Mouse (Mus musculus): ENCODE data around the gene Otud3. TPM values are rescaled to one million over a fixed set of nuclear protein-coding genes. Genes with fewer than 3 reads are reported as not detected.

The Otud3 gene
- polyA plus RNA-seq (2015; fragmentation: Nextera tagmentation; extraction: Ambion mirVana) = 2.9 and 3.1 TPM in 2 replicates

DNA sequence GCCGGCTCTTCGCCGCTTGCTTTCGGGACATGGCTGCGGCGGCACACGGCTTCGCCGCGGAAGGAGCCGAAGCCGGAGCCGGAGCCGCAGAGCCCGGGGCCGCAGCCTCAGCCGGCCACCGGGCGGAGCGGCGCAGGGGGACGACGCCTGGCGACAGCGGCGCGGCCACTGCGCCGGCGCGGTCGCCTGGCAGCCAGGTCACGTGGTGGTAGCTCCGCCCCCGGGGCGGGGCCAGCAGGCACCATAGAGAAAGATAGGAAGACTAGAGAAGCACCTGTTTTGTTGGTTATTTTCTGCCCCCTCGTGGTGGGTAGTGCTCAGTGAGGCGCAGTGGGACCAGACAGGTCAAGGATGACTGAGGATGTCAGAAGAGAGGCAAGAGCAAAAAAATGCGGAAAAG lies at the start of gene Otud3:
Gene Otud3, minus strand, starts transcription at position 149 of the 400 bp plus-strand sequence.
- under 1% methylated on average over 39 of the region's 39 CpGs for WGBS
- no peak within 1 kb of the TSS for H3K27ac ChIP-seq
- ATAC-seq (ENCODE audit: low FRiP score, low read depth) = peak; percentile 90

DNA sequence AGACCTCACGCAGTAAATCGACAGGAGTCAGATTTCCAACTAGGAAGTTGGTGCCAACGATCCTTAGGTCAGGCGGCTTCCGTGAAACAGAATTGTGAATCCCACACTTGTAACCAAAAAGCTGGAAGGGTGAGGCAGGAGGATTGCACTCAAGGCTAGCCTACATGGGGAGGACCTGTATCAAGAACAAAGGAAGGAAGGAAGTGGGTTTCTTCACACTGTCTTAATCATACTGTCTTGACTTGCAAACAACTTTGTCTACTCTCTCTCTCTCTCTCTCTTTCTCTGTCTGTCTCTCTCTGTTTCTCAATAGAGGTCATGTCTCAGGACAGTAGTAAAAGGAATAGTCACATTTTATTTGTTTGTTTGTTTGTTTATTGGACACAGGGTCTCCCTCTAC lies 49.0 kb upstream of the Otud3 start:
- Histone ChIP-seq H3K9me3 (no peaks in the 10 kb centered on the region), H3K36me3 (no peaks in the 10 kb centered on the region), H3K4me3 (no peak overlapping the region), H3K9ac (no peak overlapping the region), H3K4me2 (replicated peaks) (no peak overlapping the region), H3K27ac (no peak overlapping the region), H3K4me1 (no peaks in the 10 kb centered on the region), H3K27me3 (0 out of 2 replicates have a peak, but pooled peaks cover 7% of the 10 kb centered on the region)
- ATAC-seq (ENCODE audit: low FRiP score, low read depth) = no peak
- WGBS = 73% methylated on average over 5 of the region's 5 CpGs

More for the DNA sequence above, at the start of gene Otud3:
- Histone ChIP-seq H3K9me3 (no peaks in the 10 kb centered on the region), H3K4me1 (peaks cover 12% of the 10 kb centered on the region), H3K4me2 (replicated peaks) (peak within 1 kb of the TSS; percentile 94), H3K36me3 (peaks cover 5% of the 10 kb centered on the region), H3K4me3 (peak within 1 kb of the TSS; percentile 84), H3K27me3 (no peaks in the 10 kb centered on the region), H3K9ac (peak within 1 kb of the TSS; percentile 90)

DNA sequence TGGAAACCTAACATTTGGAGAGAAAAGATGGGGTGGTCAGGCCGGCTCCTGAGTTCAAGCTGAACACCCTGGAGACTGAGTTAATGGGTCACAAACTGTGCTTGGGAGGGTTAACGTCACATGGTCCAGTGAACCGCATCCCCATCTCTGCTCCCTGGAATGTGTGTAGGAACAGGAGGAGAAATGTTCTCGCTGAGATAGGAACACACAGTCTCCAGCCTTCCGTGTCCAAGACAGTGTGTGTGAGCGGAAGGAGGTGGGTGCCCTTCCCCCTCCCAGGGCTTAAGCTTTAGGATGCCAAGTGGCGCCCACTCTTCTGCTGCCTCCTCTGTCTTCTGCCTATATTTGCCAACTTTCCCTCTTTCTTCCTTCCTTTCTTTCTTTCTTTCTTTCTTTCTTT lies 46.2 kb upstream of the Otud3 start:
- no peak for ATAC-seq (ENCODE audit: low FRiP score, low read depth)
- Histone ChIP-seq H3K4me3 (no peak overlapping the region), H3K4me2 (replicated peaks) (no peak overlapping the region), H3K4me1 (no peaks in the 10 kb centered on the region), H3K9ac (no peak overlapping the region), H3K27me3 (0 out of 2 replicates have a peak, but pooled peaks cover 7% of the 10 kb centered on the region), H3K27ac (no peak overlapping the region), H3K36me3 (no peaks in the 10 kb centered on the region), H3K9me3 (no peaks in the 10 kb centered on the region)
- 73% methylated on average over 7 of the region's 7 CpGs for WGBS

DNA sequence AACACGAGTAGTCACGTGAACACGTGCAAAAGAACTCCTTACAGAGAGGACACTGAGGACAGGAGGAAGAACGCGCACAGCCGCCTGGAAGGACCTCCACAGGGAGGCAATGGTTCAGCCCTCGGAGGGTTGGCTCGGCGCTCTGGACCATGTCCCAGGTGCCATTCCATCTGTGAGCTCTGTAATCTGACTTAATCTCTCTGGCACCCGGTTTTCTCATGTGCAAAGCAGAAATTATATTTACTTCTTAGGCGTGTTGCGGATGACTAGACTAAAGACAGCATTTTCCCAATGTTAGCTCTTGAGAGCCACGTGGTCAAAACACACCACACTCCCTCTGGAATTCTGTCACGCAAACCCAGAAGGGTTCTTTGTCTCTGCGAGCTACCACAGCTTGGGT lies 45.4 kb upstream of the Otud3 start:
- H3K27me3 ChIP-seq = 0 out of 2 replicates have a peak, but pooled peaks cover 7% of the 10 kb centered on the region
- no peak overlapping the region for H3K4me2 ChIP-seq (replicated peaks)
- H3K9me3 ChIP-seq = no peaks in the 10 kb centered on the region
- no peak overlapping the region for H3K27ac ChIP-seq
- no peaks in the 10 kb centered on the region for H3K4me1 ChIP-seq
- WGBS = 86% methylated on average over 15 of the region's 15 CpGs
- no peaks in the 10 kb centered on the region for H3K36me3 ChIP-seq
- no peak for ATAC-seq (ENCODE audit: low FRiP score, low read depth)
- H3K9ac ChIP-seq = no peak overlapping the region
- H3K4me3 ChIP-seq = no peak overlapping the region

DNA sequence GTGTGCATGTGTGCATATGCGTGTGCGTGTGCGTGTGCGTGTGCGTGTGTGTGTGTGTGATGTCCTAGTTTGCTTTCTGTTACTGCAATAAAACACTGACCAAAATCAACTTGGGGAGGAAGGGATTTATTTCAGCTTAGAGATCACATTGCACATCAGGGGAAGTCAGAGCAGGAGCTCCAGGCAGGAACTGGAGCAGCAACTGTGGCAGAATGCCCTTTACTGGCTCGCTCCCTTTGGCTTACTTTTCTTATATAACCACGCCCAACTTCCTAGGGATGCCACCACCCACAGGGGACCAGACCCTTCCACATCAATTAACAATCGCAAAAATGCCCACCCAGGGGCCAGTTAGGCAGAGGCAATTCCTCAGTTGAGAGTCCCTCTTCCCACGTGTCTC lies 44.9 kb upstream of the Otud3 start:
- Histone ChIP-seq H3K27ac (no peak overlapping the region), H3K4me2 (replicated peaks) (no peak overlapping the region), H3K9me3 (no peaks in the 10 kb centered on the region), H3K36me3 (no peaks in the 10 kb centered on the region), H3K9ac (no peak overlapping the region), H3K4me1 (no peaks in the 10 kb centered on the region), H3K4me3 (no peak overlapping the region), H3K27me3 (0 out of 2 replicates have a peak, but pooled peaks cover 7% of the 10 kb centered on the region)
- ATAC-seq (ENCODE audit: low FRiP score, low read depth) = no peak
- WGBS = 84% methylated on average over 9 of the region's 9 CpGs

DNA sequence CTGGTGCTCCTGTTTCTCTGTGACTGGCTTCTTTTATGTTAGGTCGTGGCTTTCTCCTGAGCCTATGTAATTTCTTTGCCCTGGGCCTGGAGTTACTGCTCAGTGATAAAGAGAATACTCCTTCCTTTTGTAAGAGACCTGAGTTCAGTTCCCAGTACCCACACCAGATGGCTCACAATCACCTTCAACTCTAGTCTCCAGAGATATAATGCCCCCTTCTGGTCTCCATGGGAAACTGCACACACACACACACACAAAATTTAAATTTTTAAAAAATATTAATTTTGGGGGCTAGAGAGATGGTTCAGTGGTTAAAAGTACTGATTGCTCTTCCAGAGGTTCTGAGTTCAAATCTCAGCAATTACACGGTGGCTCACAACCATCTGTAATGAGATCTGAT lies 34.5 kb upstream of the Otud3 start:
- ATAC-seq (ENCODE audit: low FRiP score, low read depth) = no peak
- H3K27me3 ChIP-seq = no peaks in the 10 kb centered on the region
- no peaks in the 10 kb centered on the region for H3K4me1 ChIP-seq
- no peak overlapping the region for H3K4me2 ChIP-seq (replicated peaks)
- H3K9ac ChIP-seq = no peak overlapping the region
- H3K27ac ChIP-seq = no peak overlapping the region
- H3K4me3 ChIP-seq = no peak overlapping the region
- WGBS = 90% methylated on average over 2 of the region's 2 CpGs
- 0 out of 2 replicates have a peak, but pooled peaks cover 3% of the 10 kb centered on the region for H3K9me3 ChIP-seq
- H3K36me3 ChIP-seq = no peaks in the 10 kb centered on the region

DNA sequence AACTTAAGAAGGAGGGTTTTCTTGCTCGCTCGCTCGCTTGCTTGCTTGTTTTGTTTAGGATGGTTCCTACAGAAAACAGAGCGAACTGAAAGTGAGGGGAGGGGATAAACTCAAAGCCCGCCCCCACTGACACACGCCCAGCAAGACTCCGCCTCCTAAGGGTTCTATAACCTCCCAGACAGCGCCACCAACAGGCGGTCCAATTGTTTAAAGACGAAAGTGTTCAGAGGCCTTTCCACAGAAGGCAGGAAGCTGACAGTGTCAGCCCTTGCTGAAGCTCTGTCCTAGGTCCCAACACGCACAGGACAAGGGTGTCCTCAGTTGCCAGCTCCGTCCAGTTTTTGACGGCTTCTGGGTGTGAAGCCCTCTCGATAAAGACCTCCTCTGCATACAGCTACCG lies 30.0 kb upstream of the Otud3 start:
- no peak for ATAC-seq (ENCODE audit: low FRiP score, low read depth)
- Histone ChIP-seq H3K27ac (no peak overlapping the region), H3K4me2 (replicated peaks) (peak overlapping the region; percentile 31), H3K9me3 (no peaks in the 10 kb centered on the region), H3K36me3 (no peaks in the 10 kb centered on the region), H3K27me3 (no peaks in the 10 kb centered on the region), H3K4me1 (peaks cover 21% of the 10 kb centered on the region), H3K4me3 (no peak overlapping the region), H3K9ac (no peak overlapping the region)
- 29% methylated on average over 15 of the region's 15 CpGs for WGBS

DNA sequence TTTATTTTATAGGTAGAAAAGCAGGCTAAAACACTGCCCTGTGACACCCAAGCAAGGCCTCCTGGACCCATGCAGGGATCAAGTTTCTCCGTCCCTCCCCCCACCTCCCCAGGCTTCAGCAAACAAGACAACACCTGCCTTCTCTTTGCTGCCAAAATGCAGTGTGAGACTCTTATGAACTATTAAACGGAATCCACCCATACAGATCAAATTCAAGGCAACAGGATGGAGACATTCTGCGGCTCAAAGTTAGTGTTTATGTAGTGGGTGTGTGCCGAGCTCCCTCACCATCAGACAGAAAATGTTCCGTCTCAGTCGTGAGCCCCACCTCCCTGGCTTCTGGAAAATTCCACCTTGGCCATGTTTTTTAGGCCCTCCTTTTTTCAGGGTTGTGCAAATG lies 28.2 kb upstream of the Otud3 start:
- Histone ChIP-seq H3K27me3 (no peaks in the 10 kb centered on the region), H3K4me2 (replicated peaks) (peak overlapping the region; percentile 37), H3K4me1 (peaks cover 21% of the 10 kb centered on the region), H3K36me3 (no peaks in the 10 kb centered on the region), H3K4me3 (no peak overlapping the region), H3K27ac (peak overlapping the region; percentile 72), H3K9me3 (no peaks in the 10 kb centered on the region), H3K9ac (no peak overlapping the region)
- ATAC-seq (ENCODE audit: low FRiP score, low read depth) = peak; percentile 76
- WGBS = 14% methylated on average over 6 of the region's 6 CpGs

DNA sequence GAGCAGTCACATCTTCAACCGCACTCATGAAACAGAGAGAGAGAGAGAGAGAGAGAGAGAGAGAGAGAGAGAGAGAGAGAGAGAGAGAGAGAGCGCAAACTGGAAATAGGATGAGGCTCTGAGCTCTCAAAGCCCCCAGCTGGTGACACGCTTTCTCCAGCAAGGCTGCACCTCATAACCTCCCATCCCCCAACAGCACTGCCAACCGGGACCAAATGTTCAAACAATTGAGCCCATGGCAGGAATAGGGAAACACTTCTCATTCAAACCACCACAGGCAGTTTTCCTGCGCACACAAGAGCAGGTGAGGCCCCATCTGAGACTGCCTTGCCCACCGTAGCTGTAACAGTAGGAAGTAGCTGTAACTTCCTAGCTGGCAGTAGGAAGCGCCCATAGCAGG lies 27.7 kb upstream of the Otud3 start:
- Histone ChIP-seq H3K4me1 (peaks cover 21% of the 10 kb centered on the region), H3K9ac (no peak overlapping the region), H3K36me3 (no peaks in the 10 kb centered on the region), H3K27me3 (no peaks in the 10 kb centered on the region), H3K27ac (peak overlapping the region; percentile 72), H3K4me3 (no peak overlapping the region), H3K9me3 (no peaks in the 10 kb centered on the region), H3K4me2 (replicated peaks) (peak overlapping the region; percentile 37)
- peak; percentile 38; the same call in 1 of the 2 replicates for ATAC-seq (ENCODE audit: low FRiP score, low read depth)
- 23% methylated on average over 7 of the region's 7 CpGs for WGBS

DNA sequence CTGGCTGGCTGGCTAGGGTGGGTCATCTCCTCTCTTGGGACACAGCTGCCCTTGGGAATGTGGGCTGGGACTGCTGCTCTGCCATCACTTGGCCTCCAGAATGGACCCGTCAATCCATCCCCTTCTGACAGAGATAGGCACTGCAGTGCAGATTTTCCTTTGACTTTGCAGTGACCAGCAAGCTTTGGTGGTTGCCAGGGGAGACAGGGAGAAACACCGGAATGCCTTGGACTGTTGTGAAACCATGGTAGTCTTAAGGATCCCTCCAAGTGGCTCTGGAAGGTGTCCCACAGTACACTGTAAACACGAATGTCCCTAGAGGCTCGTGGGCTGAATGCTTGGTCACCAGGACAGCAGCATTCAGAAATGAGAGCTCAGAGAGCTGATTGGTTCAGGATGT lies 25.7 kb upstream of the Otud3 start:
- ATAC-seq (ENCODE audit: low FRiP score, low read depth) = no peak
- H3K4me1 ChIP-seq = peaks cover 21% of the 10 kb centered on the region
- WGBS = 84% methylated on average over 4 of the region's 4 CpGs
- no peaks in the 10 kb centered on the region for H3K27me3 ChIP-seq
- no peaks in the 10 kb centered on the region for H3K36me3 ChIP-seq
- no peak overlapping the region for H3K27ac ChIP-seq
- H3K4me3 ChIP-seq = no peak overlapping the region
- H3K9ac ChIP-seq = no peak overlapping the region
- H3K9me3 ChIP-seq = no peaks in the 10 kb centered on the region
- H3K4me2 ChIP-seq (replicated peaks) = no peak overlapping the region

DNA sequence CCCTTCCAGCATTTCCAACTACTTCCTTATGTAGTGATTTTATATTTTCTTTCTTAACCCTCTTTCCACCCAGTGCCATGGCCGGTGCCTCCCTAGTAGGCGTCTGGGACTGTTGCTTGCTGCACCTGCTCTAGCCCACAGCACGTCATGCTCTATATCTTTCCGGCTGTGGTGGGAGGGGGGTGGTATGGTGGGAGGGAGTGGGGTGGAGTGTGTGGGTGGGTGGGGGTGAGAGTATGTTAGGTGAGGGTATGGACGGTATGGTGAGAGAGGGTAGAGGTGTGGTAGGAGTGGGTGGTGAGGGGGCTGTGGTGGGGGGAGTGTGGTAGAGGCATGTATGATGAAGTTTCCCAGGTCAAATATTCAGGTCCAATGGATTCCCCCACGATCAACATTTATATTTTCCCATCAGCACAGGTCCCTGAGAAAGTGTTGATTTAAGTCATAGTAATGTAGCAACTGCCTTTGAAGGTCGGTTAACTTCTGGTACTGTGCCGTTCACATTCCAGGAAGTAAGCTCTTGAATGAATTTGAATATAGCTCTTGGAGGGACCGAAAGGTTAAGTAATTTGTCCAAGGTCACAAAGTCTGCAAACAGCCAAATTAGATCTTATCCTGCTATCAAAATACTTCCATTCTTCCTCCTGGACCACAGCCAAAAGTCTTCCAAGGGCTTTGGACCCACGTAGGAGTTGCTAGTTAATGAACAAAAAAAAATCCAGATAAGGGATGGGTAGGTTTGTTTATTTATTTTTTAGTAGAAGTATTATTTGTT lies 24.9 kb upstream of the Otud3 start:
- no peak for ATAC-seq (ENCODE audit: low FRiP score, low read depth)
- peaks cover 21% of the 10 kb centered on the region for H3K4me1 ChIP-seq
- 77% methylated on average over 10 of the region's 10 CpGs for WGBS
- H3K9me3 ChIP-seq = no peaks in the 10 kb centered on the region
- H3K27ac ChIP-seq = no peak overlapping the region
- H3K27me3 ChIP-seq = no peaks in the 10 kb centered on the region
- H3K4me2 ChIP-seq (replicated peaks) = no peak overlapping the region
- H3K9ac ChIP-seq = no peak overlapping the region
- H3K4me3 ChIP-seq = no peak overlapping the region
- no peaks in the 10 kb centered on the region for H3K36me3 ChIP-seq

DNA sequence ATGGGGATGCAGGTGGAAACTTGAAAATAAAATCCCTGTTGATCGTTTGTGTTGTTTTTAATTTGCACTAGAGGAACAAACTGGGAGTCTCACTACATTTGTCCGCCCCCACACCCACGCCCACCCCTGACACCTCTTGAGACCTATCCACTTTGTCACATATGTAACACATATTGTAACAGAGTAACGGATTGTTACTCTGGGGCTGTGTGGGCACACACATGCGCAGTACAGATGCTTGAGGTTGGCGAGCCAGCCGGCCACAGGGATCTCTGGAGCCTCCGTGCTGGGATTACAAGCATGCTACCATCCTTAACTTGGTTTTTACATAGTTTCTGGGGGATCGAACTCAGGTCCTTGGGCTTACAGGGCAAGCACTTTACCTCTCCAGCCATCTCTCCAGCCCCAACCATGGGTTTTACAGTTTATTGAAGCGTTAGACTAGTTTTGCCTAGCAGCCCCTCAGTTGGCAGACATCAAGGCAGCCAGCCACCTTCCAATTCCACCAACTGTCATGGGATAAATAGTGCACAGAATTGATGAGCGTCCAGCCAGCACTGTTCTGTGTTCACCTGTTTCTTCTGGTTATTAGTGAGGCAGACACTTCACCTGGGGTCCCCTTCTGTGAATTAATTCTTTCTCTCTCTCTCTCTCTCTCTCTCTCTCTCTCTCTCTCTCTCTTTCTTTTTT lies 20.9 kb upstream of the Otud3 start:
- Histone ChIP-seq H3K4me1 (no peaks in the 10 kb centered on the region), H3K9me3 (no peaks in the 10 kb centered on the region), H3K27ac (no peak overlapping the region), H3K27me3 (no peaks in the 10 kb centered on the region), H3K9ac (no peak overlapping the region), H3K36me3 (no peaks in the 10 kb centered on the region), H3K4me3 (no peak overlapping the region), H3K4me2 (replicated peaks) (no peak overlapping the region)
- WGBS = 81% methylated on average over 11 of the region's 11 CpGs
- no peak for ATAC-seq (ENCODE audit: low FRiP score, low read depth)
